Mouse (Mus musculus): ENCODE data around the gene Zfp260.
"Not testable (repeated sequence)": the region's sequence is repeated elsewhere in the genome, so short reads cannot be mapped to it uniquely, and the experiment has no call there.

Zfp260 gene

GRCm38 (mm10) chr7:30094646-30095429 is at the start of gene Zfp260:
Zfp260 (plus strand) TSS chr7:30094777.
- DNase-seq = peak; percentile 95

- no peak for DNase-seq
Measured at GRCm38 (mm10) chr7:30048126-30048525, 46.5 kb upstream of the Zfp260 start.

- DNase-seq = peak; percentile 84
Measured at GRCm38 (mm10) chr7:30050882-30051548, 43.6 kb upstream of the Zfp260 start, which contains the start of gene Zfp14. Zfp14 (minus strand) TSS chr7:30051380.

- DNase-seq = no peak
Measured at GRCm38 (mm10) chr7:30053591-30053990, 41.0 kb upstream of the Zfp260 start.

- DNase-seq = no peak
Measured at GRCm38 (mm10) chr7:30060341-30060740, 34.2 kb upstream of the Zfp260 start.

GRCm38 (mm10) chr7:30062478-30062877 is 32.1 kb upstream of the Zfp260 start:
- peak; percentile 14 for DNase-seq

- DNase-seq = no peak
Measured at GRCm38 (mm10) chr7:30064622-30065021, 30.0 kb upstream of the Zfp260 start.

- peak; percentile 68 for DNase-seq
Measured at GRCm38 (mm10) chr7:30072146-30073028, 22.2 kb upstream of the Zfp260 start, which contains the start of gene Zfp82. Zfp82 (minus strand) TSS chr7:30072900.

GRCm38 (mm10) chr7:30086524-30086923 is 8.1 kb upstream of the Zfp260 start:
- DNase-seq = no peak

GRCm38 (mm10) chr7:30089405-30089804 is 5.2 kb upstream of the Zfp260 start:
- DNase-seq = peak; percentile 18

- peak; percentile 98 for DNase-seq
Measured at GRCm38 (mm10) chr7:30090092-30090969, 4.2 kb upstream of the Zfp260 start, which contains the start of the genes Gm26920 and Zfp566. Gm26920 (minus strand) TSS chr7:30090410. Zfp566 (minus strand) TSS chr7:30090527.

GRCm38 (mm10) chr7:30090970-30091585 is 3.5 kb upstream of the Zfp260 start:
- DNase-seq = peak; percentile 27

GRCm38 (mm10) chr7:30092666-30093065 is 1.9 kb upstream of the Zfp260 start:
- DNase-seq = no peak

GRCm38 (mm10) chr7:30093918-30094415 is 610 bp upstream of the Zfp260 start:
- DNase-seq = no peak

- DNase-seq = peak; percentile 13
Measured at GRCm38 (mm10) chr7:30095551-30096125, 1.1 kb downstream of the Zfp260 start.

- DNase-seq = no peak
Measured at GRCm38 (mm10) chr7:30099297-30099696, 4.7 kb downstream of the Zfp260 start.

GRCm38 (mm10) chr7:30116076-30116475 is 21.5 kb downstream of the Zfp260 start:
- no peak for DNase-seq

- not testable (repeated sequence) for DNase-seq
Measured at GRCm38 (mm10) chr7:30117935-30118334, 23.4 kb downstream of the Zfp260 start.

- DNase-seq = peak; percentile 78
Measured at GRCm38 (mm10) chr7:30121308-30122187, 27.0 kb downstream of the Zfp260 start, which contains the start of gene Zfp382. Zfp382 (plus strand) TSS chr7:30121942.

GRCm38 (mm10) chr7:30122188-30122530 is 27.6 kb downstream of the Zfp260 start:
- no peak for DNase-seq

Measured in kidney, adult 9 months (tissue).